In genomic region chr4:43994342-43994741, GRCm38 (mm10) we compare ENCODE assay signal across 26 mouse cellular contexts. TPM values are rescaled to one million over a fixed set of nuclear protein-coding genes. Genes with fewer than 3 reads are reported as not detected.
"Had no signal": no experiment of that assay in that cellular context is flagged by ENCODE, and none has a peak within 500 bp of the region (broad histone marks: within the 10 kb centered on the region; RNA-seq: fewer than 3 reads in every experiment).

No protein-coding gene starts in this region.

- H3K27me3 ChIP-seq: liver, embryonic 15.5 days; neural tube, embryonic 13.5 days; neural tube, embryonic 15.5 days had no signal

- H3K4me3 ChIP-seq: liver, embryonic 15.5 days; midbrain, embryonic 10.5 days; midbrain, embryonic 12.5 days; myocyte; neural tube, embryonic 13.5 days; neural tube, embryonic 15.5 days had no signal

- ATAC-seq: midbrain, embryonic 16.5 days had no signal

- H3K9ac ChIP-seq: liver, embryonic 15.5 days; lung, embryonic 14.5 days; midbrain, embryonic 12.5 days; neural tube, embryonic 13.5 days; neural tube, embryonic 15.5 days had no signal

- H3K36me3 ChIP-seq: liver, embryonic 15.5 days; midbrain, embryonic 10.5 days; midbrain, embryonic 12.5 days; neural tube, embryonic 13.5 days; neural tube, embryonic 15.5 days had no signal

- H3K9me3 ChIP-seq: liver, embryonic 15.5 days; neural tube, embryonic 15.5 days had no signal

- H3K4me1 ChIP-seq: liver, embryonic 15.5 days; midbrain, embryonic 10.5 days; midbrain, embryonic 12.5 days; neural tube, embryonic 13.5 days; neural tube, embryonic 15.5 days had no signal

- H3K27ac ChIP-seq: liver, embryonic 15.5 days; midbrain, embryonic 10.5 days; midbrain, embryonic 12.5 days; neural tube, embryonic 13.5 days; neural tube, embryonic 15.5 days had no signal

- H3K4me2 ChIP-seq: liver, embryonic 15.5 days; lung, embryonic 14.5 days; midbrain, embryonic 12.5 days; neural tube, embryonic 13.5 days; neural tube, embryonic 15.5 days had no signal

- DNase-seq: lung, adult 18-20 months; lung, embryonic 14.5 days; lung, postnatal 10 days; lung, postnatal 4 days; midbrain, embryonic 14.5 days; retina, postnatal 1 day; right cerebral cortex, adult 18-20 months; right cerebral cortex, postnatal 25 days; right cerebral cortex, postnatal 4 days; spleen, adult 18-20 months; thymus, adult 18-20 months; thymus, postnatal 25 days had no signal

RNA-seq across cellular contexts. Expression of gene Ccin, which starts 11.1 kb away (rescaled TPM):
- total RNA-seq: megakaryocyte-erythroid progenitor cell, adult 5-6 weeks had no signal
- polyA plus RNA-seq: liver, embryonic 15.5 days; lung, embryonic 14.5 days; lung, embryonic 16.5 days; midbrain, embryonic 10.5 days; midbrain, embryonic 12.5 days; midbrain, embryonic 14.5 days; midbrain, embryonic 16.5 days; neural tube, embryonic 11.5 days; neural tube, embryonic 13.5 days; neural tube, embryonic 15.5 days; small intestine, adult 2 months; stomach, embryonic 14.5 days; stomach, embryonic 16.5 days; thymus, postnatal 0 days had no signal
